Mouse (Mus musculus) midbrain, embryonic 15.5 days (tissue): ENCODE data around the gene Cops7a. TPM values are rescaled to one million over a fixed set of nuclear protein-coding genes. Genes with fewer than 3 reads are reported as not detected.

ENCODE experiments used
- ATAC-seq: fragments of 200-750 bp; cut with Nextera tagmentation; replicated peaks from 2 replicates; pipeline ENCODE4 v1.8.0; 2017; ENCODE audit warnings: moderate TSS enrichment
- H3K27ac ChIP-seq: fragments of 300-500 bp; sonication (generic); 2 replicates; pipeline ENCODE4 v1.5.1; 2015; ENCODE audit warnings: mild to moderate bottlenecking, inconsistent platforms
- H3K27me3 ChIP-seq: fragments of 300-500 bp; sonication (generic); replicated peaks from 2 replicates; pipeline ENCODE4 v1.6.1; 2015; ENCODE audit warnings: inconsistent platforms
- H3K36me3 ChIP-seq: fragments of 300-500 bp; sonication (generic); replicated peaks from 2 replicates; pipeline ENCODE4 v1.6.1; 2015; ENCODE audit warnings: inconsistent platforms
- H3K4me1 ChIP-seq: fragments of 300-500 bp; sonication (generic); 2 replicates; pipeline ENCODE4 v1.6.1; 2015; ENCODE audit warnings: inconsistent platforms
- H3K4me2 ChIP-seq: fragments of 300-500 bp; sonication (generic); 2 replicates; pipeline ENCODE4 v1.6.1; 2015; ENCODE audit warnings: inconsistent platforms, mild to moderate bottlenecking, moderate library complexity
- H3K4me3 ChIP-seq: fragments of 300-500 bp; sonication (generic); 2 replicates; pipeline ENCODE4 v1.5.1; 2015; ENCODE audit warnings: mild to moderate bottlenecking, inconsistent platforms
- H3K9ac ChIP-seq: fragments of 300-500 bp; sonication (generic); 2 replicates; pipeline ENCODE4 v1.6.1; 2015; ENCODE audit warnings: mild to moderate bottlenecking, inconsistent platforms
- H3K9me3 ChIP-seq: fragments of 300-500 bp; sonication (generic); 2 replicates; pipeline ENCODE4 v1.6.1; 2016; ENCODE audit warnings: inconsistent platforms
- WGBS: fragments of 180-500 bp; shearing (Covaris S2); methylation state at CpG from one replicate; pipeline ENCODE4 v1.1.7; 2015; ENCODE audit warnings: mixed read lengths; 5-methylcytosine and 5-hydroxymethylcytosine counted together
- polyA plus RNA-seq: library from polyadenylated mRNA; unstranded; fragments of >200 nt; fragmentation: Nextera tagmentation; extraction: Ambion mirVana; gene quantifications from 2 replicates; pipeline ENCODE4 v1.2.1, GENCODE M21; 2015

Cops7a gene
- polyA plus RNA-seq, 1 experiment from 2014 or later: 95.5 TPM

DNA sequence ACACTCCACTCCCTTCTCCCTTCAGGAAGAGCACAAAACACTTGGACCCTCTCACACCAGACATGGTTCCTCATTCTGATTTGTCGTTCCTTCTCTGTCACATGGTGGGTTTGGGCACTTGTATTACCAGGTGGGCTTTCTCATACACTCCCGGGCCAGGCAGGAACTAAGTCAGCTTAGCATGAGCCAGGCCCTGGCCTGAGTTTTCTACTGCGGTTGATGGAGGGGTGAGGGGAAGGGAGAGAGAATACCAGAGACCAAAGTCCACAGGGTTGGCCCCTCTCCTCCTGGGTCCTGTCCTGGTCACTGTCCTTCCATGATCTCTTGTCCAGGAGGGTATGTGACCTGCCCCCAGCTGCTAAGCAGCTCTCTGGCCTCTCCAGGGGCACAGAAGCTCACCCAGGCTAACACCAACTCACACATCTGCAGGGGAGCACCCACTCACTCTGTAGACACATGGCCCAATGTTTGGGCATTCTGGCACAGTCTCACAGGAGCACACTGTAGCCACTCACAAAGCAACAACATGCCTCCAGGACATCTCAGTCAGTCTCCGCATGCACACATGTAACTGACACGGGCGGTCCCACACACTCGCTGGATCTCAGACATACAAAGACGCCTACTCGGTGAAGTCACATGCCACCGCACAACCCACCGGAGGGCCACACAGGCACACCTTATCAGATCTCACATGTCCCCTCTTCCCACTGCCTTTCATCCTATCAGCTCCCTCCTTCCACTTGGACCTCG is 49.2 kb downstream of the Cops7a start:
- Histone ChIP-seq H3K27ac (peak overlapping the region; percentile 100), H3K4me2 (peak overlapping the region; percentile 95), H3K36me3 (peaks cover 20% of the 10 kb centered on the region; the same call in 1 of the 2 replicates), H3K4me3 (peak overlapping the region; percentile 86), H3K9me3 (no peaks in the 10 kb centered on the region), H3K4me1 (peaks cover 55% of the 10 kb centered on the region), H3K27me3 (no peaks in the 10 kb centered on the region), H3K9ac (peak overlapping the region; percentile 99)
- under 1% methylated on average over 12 of the region's 12 CpGs for WGBS
- no peak for ATAC-seq

DNA sequence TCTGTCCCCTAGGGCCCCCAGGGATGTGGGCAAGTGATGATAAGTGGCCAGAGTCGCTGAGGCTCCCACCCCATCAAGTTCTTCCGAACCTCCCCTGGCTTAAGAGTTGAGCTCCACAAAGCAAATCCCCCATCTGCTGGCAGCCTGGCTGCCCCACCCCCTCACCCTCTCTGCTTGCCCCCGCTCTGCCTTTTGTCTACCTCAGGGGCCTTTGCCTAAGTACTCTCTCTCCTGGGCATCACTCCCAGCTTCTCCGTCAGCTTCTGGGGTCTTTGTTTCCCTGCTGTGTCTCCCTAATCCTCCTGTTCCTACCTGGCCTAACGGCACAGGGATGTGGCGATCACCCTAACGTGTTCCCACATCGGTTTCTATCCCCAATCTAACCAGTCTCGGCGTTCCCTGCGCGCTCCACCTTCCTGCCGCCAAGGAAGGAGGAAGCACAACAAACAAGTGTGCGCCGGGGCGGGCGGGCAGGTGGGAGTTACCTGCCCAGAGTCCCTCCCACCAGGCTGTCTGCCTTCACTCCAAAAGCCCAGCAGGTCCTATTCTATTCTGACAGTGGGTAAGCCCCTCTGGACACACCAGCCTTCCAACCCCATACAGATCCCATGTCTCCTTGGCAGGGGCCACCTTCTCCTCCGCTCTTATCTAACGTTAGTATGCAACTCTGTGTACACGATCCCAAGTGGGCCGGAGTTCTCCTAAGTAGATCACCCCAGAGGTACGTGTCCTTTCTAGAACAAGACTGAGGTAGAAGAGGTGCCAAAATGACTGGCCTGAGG is 50.0 kb downstream of the Cops7a start:
- Histone ChIP-seq H3K4me1 (peaks cover 51% of the 10 kb centered on the region), H3K27ac (peak overlapping the region; percentile 100), H3K9me3 (no peaks in the 10 kb centered on the region), H3K4me3 (peak overlapping the region; percentile 86), H3K27me3 (no peaks in the 10 kb centered on the region), H3K4me2 (peak overlapping the region; percentile 95), H3K9ac (peak overlapping the region; percentile 99), H3K36me3 (peaks cover 20% of the 10 kb centered on the region; the same call in 1 of the 2 replicates)
- ATAC-seq: no peak
- WGBS: 5% methylated on average over 22 of the region's 22 CpGs

DNA sequence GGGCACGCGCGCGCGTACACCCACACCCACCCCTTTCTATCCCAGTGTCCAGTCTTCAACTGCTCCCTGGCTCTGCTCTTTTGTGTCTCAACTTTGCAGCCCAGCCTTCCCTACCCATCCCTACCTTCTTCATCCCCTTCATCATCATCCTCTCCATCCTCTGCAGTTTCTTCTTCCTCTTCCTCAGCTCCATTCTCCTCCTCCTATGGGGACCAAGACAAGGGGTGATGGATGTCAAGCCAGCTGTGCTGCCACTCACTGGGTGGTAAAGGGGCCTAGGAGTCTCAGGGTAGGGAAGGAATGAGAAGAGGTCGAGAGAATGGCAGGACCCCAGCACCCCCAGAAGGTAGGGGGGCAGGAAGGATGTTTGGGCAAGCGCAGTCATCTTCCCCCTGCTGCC is 50.8 kb downstream of the Cops7a start:
- Histone ChIP-seq H3K4me2 (peak overlapping the region; percentile 95), H3K4me1 (peaks cover 54% of the 10 kb centered on the region), H3K9ac (peak overlapping the region; percentile 99), H3K9me3 (no peaks in the 10 kb centered on the region), H3K4me3 (peak overlapping the region; percentile 86), H3K36me3 (peaks cover 20% of the 10 kb centered on the region; the same call in 1 of the 2 replicates), H3K27me3 (no peaks in the 10 kb centered on the region), H3K27ac (peak overlapping the region; percentile 100)
- WGBS: 77% methylated on average over 7 of the region's 7 CpGs
- no peak for ATAC-seq

DNA sequence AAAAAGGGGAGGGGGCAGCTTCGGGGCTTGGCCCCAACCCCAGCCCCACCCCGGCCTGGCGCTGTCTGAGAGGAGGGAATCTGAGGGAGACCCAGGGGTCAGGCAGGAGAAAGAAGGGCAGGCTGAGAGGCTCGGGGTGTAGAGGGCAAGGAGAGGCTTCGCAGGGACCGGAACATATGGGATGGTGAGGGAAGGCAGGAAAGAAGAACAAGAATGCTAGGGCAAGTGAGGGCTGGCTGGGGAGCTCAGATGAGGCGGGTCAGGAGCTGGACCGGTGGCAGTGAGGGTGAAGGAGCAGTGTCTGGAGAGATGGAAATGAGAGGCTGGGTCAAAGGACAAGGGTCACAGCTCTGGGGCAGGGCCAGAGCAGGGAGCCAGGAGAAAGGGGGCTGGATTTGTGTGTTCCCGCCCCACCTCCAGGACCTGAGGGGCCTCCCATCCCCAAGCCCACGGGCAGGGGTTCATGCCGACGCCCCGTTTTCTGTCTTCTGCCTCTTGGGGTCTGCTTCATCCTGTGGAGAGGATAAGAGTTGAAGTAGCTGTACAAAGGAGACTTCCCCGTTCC is 51.5 kb downstream of the Cops7a start:
- ATAC-seq: no peak
- Histone ChIP-seq H3K4me2 (peak overlapping the region; percentile 95), H3K36me3 (peaks cover 20% of the 10 kb centered on the region; the same call in 1 of the 2 replicates), H3K9ac (peak overlapping the region; percentile 3; the same call in 1 of the 2 replicates), H3K4me3 (0 out of 2 replicates have a peak overlapping the region, but pooled peaks have one; percentile 86), H3K4me1 (peaks cover 49% of the 10 kb centered on the region), H3K27ac (peak overlapping the region; percentile 100), H3K9me3 (no peaks in the 10 kb centered on the region), H3K27me3 (no peaks in the 10 kb centered on the region)
- WGBS: 54% methylated on average over 13 of the region's 14 CpGs

DNA sequence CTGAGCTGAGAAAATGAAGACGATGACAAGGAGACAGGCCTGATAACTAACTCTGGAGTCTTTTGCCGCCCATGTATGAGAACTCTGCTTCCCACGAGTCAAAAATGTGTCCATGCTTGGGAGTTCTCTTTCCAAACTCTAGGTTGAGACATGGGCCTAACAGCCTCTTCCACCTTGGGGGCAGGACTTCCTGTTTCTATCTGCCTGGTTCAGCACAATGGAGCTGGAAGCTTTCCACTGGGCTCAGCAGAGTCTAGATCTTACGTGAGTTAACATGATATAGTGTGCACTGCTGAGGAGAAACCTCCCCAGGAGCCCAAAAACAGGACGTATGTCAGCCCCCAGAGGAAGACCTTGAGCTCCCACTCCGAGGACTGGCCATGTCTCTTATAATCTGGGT is 52.1 kb downstream of the Cops7a start:
- 0 out of 2 replicates have a peak, but pooled peaks cover 2% of the 10 kb centered on the region for H3K27me3 ChIP-seq
- no peak overlapping the region for H3K4me3 ChIP-seq
- H3K27ac ChIP-seq: 0 out of 2 replicates have a peak overlapping the region, but pooled peaks have one; percentile 100
- WGBS: 64% methylated on average over 6 of the region's 6 CpGs
- no peak overlapping the region for H3K9ac ChIP-seq
- H3K9me3 ChIP-seq: no peaks in the 10 kb centered on the region
- no peak overlapping the region for H3K4me2 ChIP-seq
- H3K36me3 ChIP-seq: peaks cover 20% of the 10 kb centered on the region; the same call in 1 of the 2 replicates
- peaks cover 44% of the 10 kb centered on the region for H3K4me1 ChIP-seq
- no peak for ATAC-seq

DNA sequence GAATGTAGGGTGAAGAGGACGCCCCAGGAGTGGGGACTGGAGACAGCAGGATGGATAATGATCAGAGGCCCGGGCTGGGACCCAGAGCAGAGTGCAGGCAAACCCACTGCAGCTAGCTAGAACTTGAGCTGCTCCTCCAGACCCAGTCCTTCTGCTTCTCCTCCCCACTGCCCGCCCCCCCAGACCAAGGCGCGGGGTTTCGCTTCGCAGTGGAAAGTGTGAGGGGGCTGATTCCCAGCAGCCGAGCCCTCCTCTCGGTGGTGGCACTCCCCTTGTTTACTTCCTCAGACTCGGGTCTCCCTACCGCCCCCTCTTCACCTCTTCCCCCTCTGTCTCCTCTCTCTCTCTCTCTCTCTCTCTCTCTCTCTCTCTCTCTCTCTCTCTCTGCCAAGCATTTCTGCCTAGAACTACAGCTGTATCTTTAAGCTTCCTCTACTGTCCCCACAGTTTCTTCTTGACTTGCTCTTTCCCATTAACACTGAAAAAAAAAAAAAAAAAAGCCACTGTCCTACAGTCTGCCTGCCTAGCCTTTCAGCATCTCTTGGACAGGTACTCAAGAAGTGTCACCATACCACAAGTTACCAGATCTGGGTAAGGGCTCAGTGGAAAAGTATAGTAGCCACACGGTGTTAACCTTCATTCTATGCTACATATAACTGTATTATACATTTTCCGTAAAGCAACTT is 53.7 kb downstream of the Cops7a start, which contains the start of gene Lag3:
TSS of gene Lag3 (minus strand) at position 173 of the 686 bp plus-strand sequence.
- WGBS: 19% methylated on average over 13 of the region's 13 CpGs
- Histone ChIP-seq H3K4me1 (peaks cover 41% of the 10 kb centered on the region), H3K27ac (no peak within 1 kb of the TSS), H3K4me2 (peak within 1 kb of the TSS; percentile 17; the same call in 1 of the 2 replicates), H3K4me3 (no peak within 1 kb of the TSS), H3K27me3 (0 out of 2 replicates have a peak, but pooled peaks cover 2% of the 10 kb centered on the region), H3K9ac (no peak within 1 kb of the TSS), H3K9me3 (no peaks in the 10 kb centered on the region), H3K36me3 (peaks cover 20% of the 10 kb centered on the region; the same call in 1 of the 2 replicates)
- no peak for ATAC-seq

DNA sequence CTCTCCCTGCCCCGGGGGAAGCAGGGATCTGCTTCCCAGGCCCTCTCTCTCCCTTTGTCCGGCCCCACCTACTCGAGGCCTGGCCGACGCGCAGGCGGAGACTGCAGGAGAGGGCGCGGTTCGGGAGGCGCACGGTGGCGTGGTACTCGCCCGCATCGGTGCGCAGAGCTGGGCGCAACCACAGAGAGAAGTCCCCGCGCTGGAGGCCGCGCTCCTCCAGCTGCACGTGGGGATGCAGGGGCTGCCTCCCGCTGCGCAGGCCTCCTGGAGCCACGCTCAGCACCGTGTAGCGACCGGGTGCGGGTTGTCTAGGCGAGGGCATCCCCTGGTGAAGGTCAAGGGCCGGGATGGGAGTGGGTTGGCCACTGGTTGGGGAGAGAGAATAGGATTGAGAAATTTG is 55.3 kb downstream of the Cops7a start:
- ATAC-seq: no peak
- peak overlapping the region; percentile 29 for H3K4me2 ChIP-seq
- 0 out of 2 replicates have a peak, but pooled peaks cover 2% of the 10 kb centered on the region for H3K27me3 ChIP-seq
- WGBS: 4% methylated on average over 32 of the region's 32 CpGs
- peaks cover 42% of the 10 kb centered on the region for H3K4me1 ChIP-seq
- peaks cover 20% of the 10 kb centered on the region; the same call in 1 of the 2 replicates for H3K36me3 ChIP-seq
- no peak overlapping the region; the same call in 1 of the 2 replicates for H3K4me3 ChIP-seq
- peak overlapping the region; percentile 23; the same call in 1 of the 2 replicates for H3K27ac ChIP-seq
- peak overlapping the region; percentile 24; the same call in 1 of the 2 replicates for H3K9ac ChIP-seq
- no peaks in the 10 kb centered on the region for H3K9me3 ChIP-seq

Other genes with a start within 250 kb of the Cops7a start
- 3.9 and 5.6 TPM in 2 replicates for gene Ptpn6, start 226.8 kb downstream of the Cops7a start, polyA plus RNA-seq
- 668 and 674 TPM in 2 replicates for gene Grcc10, start 224.2 kb downstream of the Cops7a start, polyA plus RNA-seq
- not detected in 2 replicates for gene Gm45234, start 209.5 kb downstream of the Cops7a start, polyA plus RNA-seq
- 32.7 and 34.3 TPM in 2 replicates for gene Atn1, start 209.0 kb downstream of the Cops7a start, polyA plus RNA-seq
- gene Eno2, start 195.9 kb downstream of the Cops7a start, polyA plus RNA-seq: 89.2 and 90.8 TPM in 2 replicates
- 4.8 and 6.7 TPM in 2 replicates for gene Lrrc23, start 185.8 kb downstream of the Cops7a start, polyA plus RNA-seq
- 8.8 and 10.1 TPM in 2 replicates for gene Spsb2, start 156.9 kb downstream of the Cops7a start, polyA plus RNA-seq
- 383 and 391 TPM in 2 replicates for gene Tpi1, start 151.2 kb downstream of the Cops7a start, polyA plus RNA-seq
- 233 and 234 TPM in 2 replicates for gene Usp5, start 136.1 kb downstream of the Cops7a start, polyA plus RNA-seq
- gene Cdca3, start 136.0 kb downstream of the Cops7a start, polyA plus RNA-seq: 23.2 and 32.9 TPM in 2 replicates
- 2.6 and 2.8 TPM in 2 replicates for gene Gnb3, start 125.3 kb downstream of the Cops7a start, polyA plus RNA-seq
- 16.1 and 18.1 TPM in 2 replicates for gene P3h3, start 107.8 kb downstream of the Cops7a start, polyA plus RNA-seq
- gene Gpr162, start 101.6 kb downstream of the Cops7a start, polyA plus RNA-seq: 41.0 and 42.0 TPM in 2 replicates
- 0.21 and 0.33 TPM in 2 replicates for gene Cd4, start 77.3 kb downstream of the Cops7a start, polyA plus RNA-seq
- 2.8 and 3.2 TPM in 2 replicates for gene Lag3, start 53.8 kb downstream of the Cops7a start, polyA plus RNA-seq
- gene Ptms, start 45.4 kb downstream of the Cops7a start, polyA plus RNA-seq: 880 and 884 TPM in 2 replicates
- gene Mlf2, start 34.2 kb downstream of the Cops7a start, polyA plus RNA-seq: 559 and 568 TPM in 2 replicates
- gene Pianp, start 31.2 kb upstream of the Cops7a start, polyA plus RNA-seq: 70.8 and 75.8 TPM in 2 replicates
- 19.1 and 19.9 TPM in 2 replicates for gene Zfp384, start 43.6 kb upstream of the Cops7a start, polyA plus RNA-seq
- gene Ing4, start 74.2 kb upstream of the Cops7a start, polyA plus RNA-seq: 165 and 178 TPM in 2 replicates
- 18.4 and 19.6 TPM in 2 replicates for gene Acrbp, start 84.2 kb upstream of the Cops7a start, polyA plus RNA-seq
- 0.56 and 0.60 TPM in 2 replicates for gene Lpar5, start 102.4 kb upstream of the Cops7a start, polyA plus RNA-seq
- 105 and 125 TPM in 2 replicates for gene Chd4, start 130.4 kb upstream of the Cops7a start, polyA plus RNA-seq
- 48.4 and 49.1 TPM in 2 replicates for gene Nop2, start 166.4 kb upstream of the Cops7a start, polyA plus RNA-seq
- 22.0 and 23.3 TPM in 2 replicates for gene Iffo1, start 179.7 kb upstream of the Cops7a start, polyA plus RNA-seq
- 1,389 and 1,453 TPM in 2 replicates for gene Gapdh, start 200.9 kb upstream of the Cops7a start, polyA plus RNA-seq
- 58.3 and 58.6 TPM in 2 replicates for gene Ncapd2, start 226.2 kb upstream of the Cops7a start, polyA plus RNA-seq
- gene Mrpl51, start 226.3 kb upstream of the Cops7a start, polyA plus RNA-seq: 129 and 131 TPM in 2 replicates